Mouse (Mus musculus): Measurements from ENCODE around the gene Olfr1186.
"Not testable (repeated sequence)": the region's sequence is repeated elsewhere in the genome, so short reads cannot be mapped to it uniquely, and the experiment has no call there.

Olfr1186 gene

GRCm38 (mm10) chr2:88518251-88518650, at the start of gene Olfr1186:
Gene Olfr1186 (plus strand): TSS chr2:88518551.
- no peak for DNase-seq (ENCODE audit: low spot score)

DNA sequence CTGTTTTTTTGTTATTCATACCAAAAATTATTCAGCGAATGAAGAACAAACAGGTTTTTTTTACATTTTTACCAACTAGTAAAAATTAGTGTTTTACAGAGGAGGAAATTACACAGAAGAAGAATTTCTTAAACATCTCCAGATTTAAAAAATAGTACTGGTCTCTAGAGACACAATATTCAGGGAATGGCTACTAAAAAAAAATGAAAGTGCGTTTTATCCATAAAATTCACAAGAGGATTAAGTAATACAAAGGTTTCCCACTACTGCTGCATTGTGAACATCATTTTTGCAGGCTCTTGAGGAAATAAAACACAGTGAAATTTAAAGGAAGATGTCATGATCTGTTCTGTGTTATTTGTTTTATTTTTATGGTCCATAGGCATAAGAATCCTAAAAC, 35.1 kb upstream of the Olfr1186 start, which contains the start of gene Olfr1184:
Gene Olfr1184, plus strand, starts transcription at position 301 of the 400 bp plus-strand sequence.
- DNase-seq (ENCODE audit: low spot score) = no peak

DNA sequence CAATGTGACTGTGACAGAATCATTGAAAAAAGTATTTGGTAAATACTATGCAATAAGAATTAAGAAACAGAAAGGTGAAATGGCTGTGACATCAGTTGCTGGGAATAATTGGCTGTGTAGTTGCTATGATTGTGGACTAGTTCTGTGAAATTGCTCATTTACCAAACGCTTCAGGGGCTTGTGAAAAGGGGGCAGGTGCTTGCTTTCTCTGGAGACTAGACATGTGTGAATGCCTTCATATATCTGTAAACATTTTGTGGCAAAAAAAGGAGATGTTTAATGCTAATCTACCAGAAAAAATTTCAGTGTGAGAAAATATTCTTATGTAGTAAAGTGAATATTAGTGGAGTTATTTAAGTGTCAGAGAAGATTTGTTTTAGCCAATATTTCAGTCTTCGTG, 25.3 kb upstream of the Olfr1186 start, which contains the start of gene Olfr1185-ps1:
Gene Olfr1185-ps1, plus strand, starts transcription at position 301 of the 400 bp plus-strand sequence.
- no peak for DNase-seq (ENCODE audit: low spot score)

DNA sequence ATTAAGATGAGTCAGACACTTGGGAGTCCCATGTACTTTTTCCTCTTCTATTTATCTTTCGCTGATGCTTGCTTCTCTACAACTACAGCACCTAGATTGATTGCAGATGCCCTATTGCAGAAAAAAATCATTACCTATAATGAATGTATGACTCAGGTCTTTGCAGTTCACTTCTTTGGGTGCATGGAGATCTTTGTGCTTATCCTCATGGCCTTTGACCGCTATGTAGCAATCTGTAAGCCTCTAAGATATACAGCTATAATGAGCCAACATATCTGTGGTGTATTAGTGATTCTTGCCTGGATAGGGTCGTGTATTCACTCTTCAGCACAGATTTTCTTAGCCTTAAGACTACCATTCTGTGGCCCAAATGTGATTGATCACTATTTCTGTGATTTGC, 7.4 kb downstream of the Olfr1186 start:
- DNase-seq (ENCODE audit: low spot score) = no peak

DNA sequence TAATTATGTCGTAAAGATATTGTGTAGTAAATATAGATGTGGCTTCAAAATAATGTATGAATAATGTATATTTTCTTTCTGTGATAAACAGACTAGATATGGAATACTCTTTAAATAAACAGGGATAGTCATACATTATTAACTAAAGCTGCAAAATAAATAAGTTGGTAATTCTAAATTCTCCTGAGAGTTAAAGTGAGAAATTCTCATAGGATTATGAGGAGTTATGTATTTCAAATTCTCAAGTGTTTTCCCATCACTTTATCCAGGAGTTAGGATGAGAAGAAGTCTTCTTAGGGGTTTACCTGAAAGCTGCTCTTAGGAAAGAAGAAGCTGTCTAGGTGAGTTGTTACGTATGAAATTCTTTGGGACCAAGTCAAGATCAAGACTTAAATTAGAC, 38.3 kb downstream of the Olfr1186 start, which contains the start of gene Olfr1188:
Gene Olfr1188, plus strand, starts transcription at position 301 of the 400 bp plus-strand sequence.
- no peak for DNase-seq (ENCODE audit: low spot score)

- not testable (repeated sequence) for DNase-seq (ENCODE audit: low spot score)
Measured at GRCm38 (mm10) chr2:88572696-88573095, 54.3 kb downstream of the Olfr1186 start.

All from ovary, adult 18-20 months (tissue).